Mouse (Mus musculus): ENCODE measurements around the gene Nrxn1. TPM values are rescaled to one million over a fixed set of nuclear protein-coding genes. Genes with fewer than 3 reads are reported as not detected.

Gene Nrxn1
- total RNA-seq, 2 experiments from 2014 or later: 1.2 to 2.0 TPM

- intact Hi-C loops (cut with DNase I): no loop called here
- DNase-seq (ENCODE audit: low spot score): no peak
These were observed 98.6 kb downstream of the Nrxn1 start for GRCm38 (mm10) chr17:90994247-90994646.

GRCm38 (mm10) chr17:90990747-90991146 lies 102.1 kb downstream of the Nrxn1 start:
- intact Hi-C loops (cut with DNase I): no loop called here
- no peak for DNase-seq (ENCODE audit: low spot score)

GRCm38 (mm10) chr17:90962904-90963531 lies 129.9 kb downstream of the Nrxn1 start:
- no peak for DNase-seq (ENCODE audit: low spot score)
- intact Hi-C loops (cut with DNase I): no loop called here

GRCm38 (mm10) chr17:90955221-90955620 lies 137.7 kb downstream of the Nrxn1 start:
- DNase-seq (ENCODE audit: low spot score): no peak
- intact Hi-C loops (cut with DNase I): no loop called here

GRCm38 (mm10) chr17:90934929-90935328 lies 157.9 kb downstream of the Nrxn1 start:
- intact Hi-C loops (cut with DNase I): no loop called here
- DNase-seq (ENCODE audit: low spot score): no peak

- DNase-seq (ENCODE audit: low spot score): no peak
- intact Hi-C loops (cut with DNase I): no loop called here
These were observed 179.6 kb downstream of the Nrxn1 start for GRCm38 (mm10) chr17:90913320-90913719.

- intact Hi-C loops (cut with DNase I): no loop called here
- no peak for DNase-seq (ENCODE audit: low spot score)
These were observed 180.1 kb downstream of the Nrxn1 start for GRCm38 (mm10) chr17:90912746-90913145.

GRCm38 (mm10) chr17:90912341-90912740 lies 180.5 kb downstream of the Nrxn1 start:
- no peak for DNase-seq (ENCODE audit: low spot score)
- intact Hi-C loops (cut with DNase I): no loop called here

GRCm38 (mm10) chr17:90906118-90907093 lies 186.5 kb downstream of the Nrxn1 start:
- DNase-seq (ENCODE audit: low spot score): no peak
- intact Hi-C loops (cut with DNase I): no loop called here

GRCm38 (mm10) chr17:90905143-90905542 lies 187.7 kb downstream of the Nrxn1 start:
- DNase-seq (ENCODE audit: low spot score): no peak
- intact Hi-C loops (cut with DNase I): no loop called here

GRCm38 (mm10) chr17:90892327-90893259 lies 200.3 kb downstream of the Nrxn1 start:
- no peak for DNase-seq (ENCODE audit: low spot score)
- intact Hi-C loops (cut with DNase I): no loop called here

GRCm38 (mm10) chr17:90891711-90892110 lies 201.2 kb downstream of the Nrxn1 start:
- DNase-seq (ENCODE audit: low spot score): no peak
- intact Hi-C loops (cut with DNase I): no loop called here

- intact Hi-C loops (cut with DNase I): no loop called here
- no peak for DNase-seq (ENCODE audit: low spot score)
These were observed 235.6 kb downstream of the Nrxn1 start for GRCm38 (mm10) chr17:90857225-90857624.

- intact Hi-C loops (cut with DNase I): no loop called here
- no peak for DNase-seq (ENCODE audit: low spot score)
These were observed 249.0 kb downstream of the Nrxn1 start for GRCm38 (mm10) chr17:90843876-90844275.

GRCm38 (mm10) chr17:90843072-90843611 lies 249.7 kb downstream of the Nrxn1 start:
- no peak for DNase-seq (ENCODE audit: low spot score)
- intact Hi-C loops (cut with DNase I): no loop called here

- intact Hi-C loops (cut with DNase I): no loop called here
- no peak for DNase-seq (ENCODE audit: low spot score)
These were observed 255.9 kb downstream of the Nrxn1 start for GRCm38 (mm10) chr17:90837022-90837414.

GRCm38 (mm10) chr17:90836154-90837021 lies 256.5 kb downstream of the Nrxn1 start:
- DNase-seq (ENCODE audit: low spot score): no peak
- intact Hi-C loops (cut with DNase I): no loop called here

GRCm38 (mm10) chr17:90818340-90818739 lies 274.5 kb downstream of the Nrxn1 start:
- intact Hi-C loops (cut with DNase I): loop anchor here (10.0 kb wide), 1 partner anchor 206 kb away; no protein-coding TSS in a partner anchor
- DNase-seq (ENCODE audit: low spot score): no peak

GRCm38 (mm10) chr17:90817898-90818297 lies 275.0 kb downstream of the Nrxn1 start:
- no peak for DNase-seq (ENCODE audit: low spot score)
- intact Hi-C loops (cut with DNase I): loop anchor here (10.0 kb wide), 1 partner anchor 207 kb away; no protein-coding TSS in a partner anchor

Measured in heart, postnatal 25 days (tissue).